Mouse (Mus musculus) E14TG2a.4 (cell line): ENCODE results near the gene Megf8.
"Not testable (repeated sequence)": the region's sequence is repeated elsewhere in the genome, so short reads cannot be mapped to it uniquely, and the experiment has no call there.

ENCODE experiments used
- H3K27me3 ChIP-seq: 2 replicates; pipeline ENCODE4 v1.6.1; 2014; ENCODE audit warnings: low read length, control low read depth; ENCODE audit not compliant: insufficient read depth
- H3K36me3 ChIP-seq: 2 replicates; pipeline ENCODE4 v1.6.1; 2014; ENCODE audit warnings: low read length, control low read depth; ENCODE audit not compliant: insufficient read depth
- H3K4me1 ChIP-seq: replicated peaks from 2 replicates; pipeline ENCODE4 v1.6.1; 2014; ENCODE audit warnings: low read depth, low read length, control low read depth
- H3K4me3 ChIP-seq: replicated peaks from 2 replicates; pipeline ENCODE4 v1.5.1; 2014; ENCODE audit warnings: mild to moderate bottlenecking, low read length
- H3K9me3 ChIP-seq: 2 replicates; pipeline ENCODE4 v1.6.1; 2014; ENCODE audit warnings: low read length, control low read depth
- CTCF ChIP-seq: conservative IDR thresholded peaks from 2 replicates; pipeline ENCODE4 v1.5.1; 2014; ENCODE audit warnings: low read length
- NANOG ChIP-seq: IDR thresholded peaks from 2 replicates; pipeline ENCODE4 v1.6.1; 2014; ENCODE audit warnings: borderline replicate concordance, low read length, mixed read lengths
- POU5F1 ChIP-seq: IDR thresholded peaks from 2 replicates; pipeline ENCODE4 v1.6.1; 2014; ENCODE audit warnings: low read length, borderline replicate concordance

Gene Megf8

GRCm38 (mm10) chr7:25393451-25394210, 76.7 kb downstream of the Megf8 start:
- peaks cover 30% of the 10 kb centered on the region for H3K36me3 ChIP-seq

GRCm38 (mm10) chr7:25394754-25395153, 77.8 kb downstream of the Megf8 start:
- Histone ChIP-seq H3K4me3 (peak overlapping the region; percentile 89), H3K4me1 (peaks cover 59% of the 10 kb centered on the region)
- TF ChIP-seq POU5F1, result no peak
- no peak for TF ChIP-seq CTCF
- TF ChIP-seq NANOG, result no peak

More at GRCm38 (mm10) chr7:25393451-25394210, 76.7 kb downstream of the Megf8 start:
- H3K9me3 ChIP-seq, result no peaks in the 10 kb centered on the region
- no peak overlapping the region for H3K4me3 ChIP-seq
- TF ChIP-seq NANOG, result no peak
- TF ChIP-seq CTCF, result no peak
- TF ChIP-seq POU5F1, result no peak
- H3K4me1 ChIP-seq, result peaks cover 68% of the 10 kb centered on the region
- H3K27me3 ChIP-seq, result peaks cover 27% of the 10 kb centered on the region

DNA sequence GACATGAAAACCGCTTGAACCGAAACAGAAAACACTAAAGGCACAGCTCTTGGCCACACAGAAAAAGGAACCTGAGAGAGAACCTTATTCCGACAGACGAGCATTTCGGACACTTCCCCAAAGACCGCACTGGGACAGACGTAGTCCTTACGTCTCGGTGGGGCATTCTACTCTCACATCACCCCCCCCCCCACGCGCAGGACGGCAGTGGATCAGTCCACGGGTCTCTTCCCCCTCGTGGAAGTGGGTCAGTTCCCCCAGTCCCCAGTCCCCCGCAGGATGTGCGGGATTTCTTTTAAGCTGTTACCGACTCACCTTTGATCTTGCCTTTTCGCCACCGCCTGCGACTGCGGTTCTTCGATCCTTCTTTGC, 78.2 kb downstream of the Megf8 start:
- Histone ChIP-seq H3K27me3 (peaks cover 27% of the 10 kb centered on the region), H3K4me1 (peaks cover 55% of the 10 kb centered on the region), H3K9me3 (no peaks in the 10 kb centered on the region), H3K4me3 (peak overlapping the region; percentile 89), H3K36me3 (peaks cover 32% of the 10 kb centered on the region)
- no peak for TF ChIP-seq NANOG
- no peak for TF ChIP-seq CTCF
- no peak for TF ChIP-seq POU5F1

More at GRCm38 (mm10) chr7:25394754-25395153, 77.8 kb downstream of the Megf8 start:
- Histone ChIP-seq H3K36me3 (peaks cover 28% of the 10 kb centered on the region), H3K9me3 (no peaks in the 10 kb centered on the region), H3K27me3 (peaks cover 27% of the 10 kb centered on the region)

DNA sequence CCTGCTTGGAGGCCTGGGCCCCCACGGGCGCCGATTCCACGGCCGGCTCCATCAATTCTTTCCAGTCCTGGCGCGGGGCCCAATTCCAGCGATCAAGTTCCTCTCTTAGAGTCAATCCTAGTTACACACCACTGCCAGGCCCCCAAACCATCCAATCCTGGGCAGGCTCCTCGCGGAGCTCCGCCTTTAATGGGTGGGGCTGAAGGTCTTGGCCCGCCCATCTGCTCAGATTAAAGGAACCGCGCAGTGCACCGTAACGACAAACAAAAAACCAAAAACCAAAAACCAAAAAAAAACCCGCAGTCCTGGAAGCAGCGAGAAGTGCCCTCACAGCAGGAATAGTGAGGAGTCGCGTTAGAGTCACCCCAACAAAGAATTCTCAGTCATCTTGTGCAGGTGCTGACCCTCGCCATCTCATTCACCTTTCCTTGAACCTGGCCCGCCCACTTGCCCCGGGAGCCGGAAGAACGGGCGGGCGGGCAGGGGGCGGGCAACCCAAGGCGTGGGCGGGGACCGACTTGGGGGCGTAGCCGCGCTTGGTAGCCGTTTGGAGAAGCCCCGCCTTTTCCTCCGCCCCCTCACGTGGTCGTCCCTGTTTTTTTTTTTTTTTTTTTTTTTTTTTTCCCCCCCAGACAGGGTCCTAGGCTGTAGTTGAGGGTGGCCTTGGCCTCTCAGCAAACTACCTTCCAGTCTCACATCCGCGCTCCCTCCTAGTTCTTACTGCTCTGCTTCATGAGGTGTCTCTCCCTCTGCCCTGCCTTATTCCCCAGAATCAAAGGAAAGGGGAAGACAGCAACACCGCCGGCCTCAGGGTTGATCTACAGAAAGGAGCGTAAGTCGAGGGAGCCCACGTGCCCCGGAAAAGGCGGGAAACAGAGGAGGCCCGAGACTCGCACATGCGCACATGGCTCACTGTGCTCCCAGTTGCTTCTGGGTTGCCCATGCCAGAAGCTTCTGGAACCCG, 78.9 kb downstream of the Megf8 start:
- H3K4me3 ChIP-seq, result peak overlapping the region; percentile 89
- no peaks in the 10 kb centered on the region for H3K9me3 ChIP-seq
- peaks cover 51% of the 10 kb centered on the region for H3K4me1 ChIP-seq
- H3K27me3 ChIP-seq, result peaks cover 27% of the 10 kb centered on the region
- H3K36me3 ChIP-seq, result peaks cover 36% of the 10 kb centered on the region
- no peak for TF ChIP-seq CTCF
- TF ChIP-seq NANOG, result no peak
- no peak for TF ChIP-seq POU5F1

- Histone ChIP-seq H3K4me1 (peaks cover 51% of the 10 kb centered on the region), H3K27me3 (peaks cover 27% of the 10 kb centered on the region), H3K36me3 (peaks cover 39% of the 10 kb centered on the region), H3K9me3 (no peaks in the 10 kb centered on the region), H3K4me3 (peak overlapping the region; percentile 52)
- TF ChIP-seq NANOG (no peak), CTCF (no peak), POU5F1 (no peak)
Measured at GRCm38 (mm10) chr7:25396621-25397020, 79.7 kb downstream of the Megf8 start.

- peaks cover 31% of the 10 kb centered on the region for H3K36me3 ChIP-seq
- H3K4me3 ChIP-seq, result no peak within 1 kb of the TSS
- TF ChIP-seq POU5F1 (no peak), CTCF (no peak), NANOG (no peak)
- H3K4me1 ChIP-seq, result peaks cover 57% of the 10 kb centered on the region
- peaks cover 26% of the 10 kb centered on the region for H3K27me3 ChIP-seq
- H3K9me3 ChIP-seq, result no peaks in the 10 kb centered on the region
Measured at GRCm38 (mm10) chr7:25398610-25399009, 81.6 kb downstream of the Megf8 start, which contains the start of gene Lipe. Gene Lipe (minus strand): TSS chr7:25398710.

DNA sequence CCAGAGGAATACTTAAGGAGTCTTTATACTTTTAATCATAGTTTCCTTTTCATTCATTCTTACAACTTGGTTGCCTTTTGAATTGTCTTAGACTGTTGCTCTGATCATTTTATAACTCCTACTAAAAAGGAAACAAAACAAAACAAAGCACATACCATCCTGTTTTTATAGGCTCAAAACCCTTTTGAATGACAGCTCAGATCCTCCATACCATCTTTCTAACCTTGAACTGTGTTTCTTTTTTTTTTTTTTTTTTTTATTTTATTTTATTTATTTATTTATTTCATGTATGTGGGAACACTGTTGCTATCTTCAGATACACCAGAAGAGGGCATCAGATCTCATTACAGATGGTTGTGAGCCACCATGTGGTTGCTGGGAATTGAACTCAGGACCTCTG, 82.1 kb downstream of the Megf8 start:
- H3K36me3 ChIP-seq, result peaks cover 27% of the 10 kb centered on the region
- peaks cover 53% of the 10 kb centered on the region for H3K4me1 ChIP-seq
- H3K27me3 ChIP-seq, result peaks cover 22% of the 10 kb centered on the region
- not testable (repeated sequence) for H3K4me3 ChIP-seq, H3K9me3 ChIP-seq

DNA sequence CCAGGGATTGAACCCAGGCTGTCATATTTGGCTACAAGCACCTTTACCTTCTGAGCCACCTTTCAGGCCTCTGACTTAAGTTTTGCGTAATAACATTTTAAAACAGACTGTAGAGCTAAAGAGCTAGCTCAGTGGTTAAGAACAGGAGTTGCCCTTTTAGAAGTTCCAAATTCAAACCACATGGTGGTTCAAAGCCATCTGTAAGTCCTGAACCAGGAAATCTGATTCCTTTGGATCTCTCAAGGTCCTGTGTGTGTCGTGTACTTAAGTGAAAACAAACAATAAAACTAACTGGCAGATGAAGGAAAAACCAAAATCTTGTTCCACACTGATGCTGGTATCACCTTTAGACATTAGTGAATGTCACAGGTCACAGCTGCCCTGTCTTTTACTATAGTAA, 84.6 kb downstream of the Megf8 start:
- Histone ChIP-seq H3K36me3 (peaks cover 27% of the 10 kb centered on the region), H3K4me3 (no peak overlapping the region), H3K4me1 (peaks cover 36% of the 10 kb centered on the region), H3K27me3 (peaks cover 13% of the 10 kb centered on the region), H3K9me3 (no peaks in the 10 kb centered on the region)
- TF ChIP-seq POU5F1, result no peak
- no peak for TF ChIP-seq CTCF
- no peak for TF ChIP-seq NANOG
